Mouse (Mus musculus) ES-Bruce4 (cell line): ENCODE measurements around the gene Gmip.

ENCODE experiments used
- CTCF ChIP-seq: IDR thresholded peaks from one replicate; pipeline ENCODE4 v1.8.1; 2011; ENCODE audit warnings: low read depth, low read length
- EP300 ChIP-seq: IDR thresholded peaks from 2 replicates; pipeline ENCODE4 v1.6.1; 2011; ENCODE audit warnings: low read depth, low read length; ENCODE audit not compliant: insufficient read depth
- POLR2A ChIP-seq: IDR thresholded peaks from one replicate; pipeline ENCODE4 v1.8.1; 2011; ENCODE audit warnings: low read length; ENCODE audit not compliant: insufficient read depth

DNA sequence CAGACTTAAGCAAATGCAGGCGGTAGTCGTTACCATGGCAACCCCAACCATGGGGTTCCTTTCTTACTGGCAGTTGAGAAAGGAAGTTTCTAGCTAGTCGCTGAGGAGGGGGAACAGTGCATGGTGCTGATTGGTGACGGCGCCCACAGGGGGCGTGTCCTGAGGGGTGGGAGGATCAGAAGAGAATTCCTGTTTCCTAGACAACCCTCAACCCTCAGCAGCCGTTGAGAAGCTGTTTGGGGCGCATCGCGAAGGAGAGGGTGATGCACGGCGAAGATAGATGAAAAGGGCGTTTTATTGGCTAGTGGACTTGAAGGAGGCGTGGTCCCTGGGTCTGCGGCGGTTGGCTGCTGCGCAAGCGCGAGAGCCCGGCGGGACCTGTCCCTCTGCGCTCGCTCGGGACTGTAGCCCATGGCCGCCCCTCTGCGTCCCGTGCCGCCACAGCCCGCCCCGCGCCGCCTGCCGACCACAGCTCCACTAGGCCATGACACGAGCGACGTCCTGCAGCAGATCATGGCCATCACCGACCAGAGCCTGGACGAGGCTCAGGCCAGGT lies 23.9 kb downstream of the Gmip start, which contains the start of gene Pbx4:
- no peak for TF ChIP-seq CTCF
- TF ChIP-seq POLR2A = no peak
- TF ChIP-seq EP300 = no peak
